Mouse (Mus musculus): Measurements from ENCODE around the gene Capns2.

DNA sequence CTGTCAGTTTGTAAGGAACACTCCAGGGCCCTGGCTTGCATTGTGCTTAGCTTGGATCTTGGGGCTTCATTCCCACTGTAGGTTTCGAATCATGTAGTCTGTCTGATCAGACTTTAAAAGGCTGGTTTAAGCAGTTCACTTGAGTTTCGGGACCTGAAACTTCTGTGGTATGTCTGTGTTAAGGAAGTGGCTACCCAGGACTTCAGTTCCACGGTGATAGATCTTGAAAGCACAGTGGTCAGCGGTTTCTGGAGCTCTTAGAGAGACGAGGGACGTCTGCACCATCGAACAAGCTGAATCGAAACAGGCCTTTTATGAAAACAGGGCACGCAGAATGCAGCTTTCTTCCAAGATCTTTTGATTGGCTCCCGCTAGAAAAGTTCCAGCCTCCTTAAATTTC lies 25.4 kb upstream of the Capns2 start:
- TF ChIP-seq NRF1 (IDR thresholded peaks at IDR 0.05; ENCODE audit: low read depth, low read length) (no peak), EP300 (IDR thresholded peaks at IDR 0.05; ENCODE audit: low read length) (no peak), CTCF (conservative IDR thresholded peaks at IDR 0.05 in 1 of 2, IDR thresholded peaks at IDR 0.05 in 1 of 2; ENCODE audit: low read depth in 2 of 2, low read length in 2 of 2) (no peak), ZNF384 (IDR thresholded peaks at IDR 0.05; ENCODE audit: low read depth, low read length) (no peak), SIN3A (IDR thresholded peaks at IDR 0.05; ENCODE audit: low read length) (no peak)

Data from CH12.LX (cell line).